Mouse (Mus musculus): ENCODE data around the gene Ccnjl.

GRCm38 (mm10) chr11:43563654-43564244, 35.2 kb downstream of the Ccnjl start:
- no peak for TF ChIP-seq CTCF (IDR thresholded peaks at IDR 0.05; ENCODE audit: borderline replicate concordance, extremely low read depth, insufficient read depth, insufficient read length)
- TF ChIP-seq POLR2A (IDR thresholded peaks at IDR 0.05; ENCODE audit: borderline replicate concordance, extremely low read depth, insufficient read depth, insufficient read length, poor library complexity, severe bottlenecking), result no peak

Measured in brain, embryonic 14.5 days (tissue).